Mouse (Mus musculus) heart, adult 2 months (tissue): Measurements from ENCODE around the gene Helq. TPM values are rescaled to one million over a fixed set of nuclear protein-coding genes. Genes with fewer than 3 reads are reported as not detected.

Experiments used
- DNase-seq, 2 experiments: peaks; one replicate each; pipeline ENCODE4 v3.0.0; 2021
- H3K27ac ChIP-seq: fragments of 200-600 bp; 2 replicates; pipeline ENCODE4 v1.8.1; 2022
- H3K27me3 ChIP-seq: fragments of 200-500 bp; 2 replicates; pipeline ENCODE4 v1.6.1; 2012; ENCODE audit warnings: mild to moderate bottlenecking, low read length, inconsistent platforms, mixed read lengths; ENCODE audit not compliant: control insufficient read depth, insufficient read depth
- H3K36me3 ChIP-seq: fragments of 200-500 bp; 2 replicates; pipeline ENCODE4 v1.6.1; 2012; ENCODE audit warnings: low read length, inconsistent platforms; ENCODE audit not compliant: control insufficient read depth, insufficient read depth
- H3K4me1 ChIP-seq: fragments of 200-500 bp; 2 replicates; pipeline ENCODE4 v1.6.1; 2011; ENCODE audit warnings: low read length; ENCODE audit not compliant: control insufficient read depth, insufficient read depth
- H3K4me3 ChIP-seq: fragments of 200-600 bp; 2 replicates; pipeline ENCODE4 v1.8.1; 2022
- H3K79me2 ChIP-seq: fragments of 200-500 bp; replicated peaks from 2 replicates; pipeline ENCODE4 v1.6.1; 2012; ENCODE audit warnings: mild to moderate bottlenecking, inconsistent platforms, low read length, moderate library complexity, mixed read lengths; ENCODE audit not compliant: control insufficient read depth, insufficient read depth
- H3K9ac ChIP-seq: fragments of 200-500 bp; 2 replicates; pipeline ENCODE4 v1.6.1; 2012; ENCODE audit warnings: low read depth, mild to moderate bottlenecking, control low read depth, inconsistent platforms, low read length, mixed read lengths
- CTCF ChIP-seq: fragments of 200-600 bp; IDR thresholded peaks from 2 replicates; pipeline ENCODE4 v1.8.1; 2022; ENCODE audit warnings: antibody characterized with exemption, mild to moderate bottlenecking, moderate library complexity
- EP300 ChIP-seq: fragments of 200-500 bp; IDR thresholded peaks from 2 replicates; pipeline ENCODE4 v1.6.1; 2011; ENCODE audit warnings: low read depth, low read length, control low read depth; ENCODE audit not compliant: insufficient read depth
- POLR2A ChIP-seq: fragments of 200-500 bp; IDR thresholded peaks from 2 replicates; pipeline ENCODE4 v1.6.1; 2011; ENCODE audit warnings: mild to moderate bottlenecking, low read depth, low read length, control low read depth; ENCODE audit not compliant: insufficient read depth
- WGBS: fragments of 180-500 bp; shearing (Covaris S2); methylation state at CpG from one replicate; pipeline ENCODE4 v1.1.7; 2018; 5-methylcytosine and 5-hydroxymethylcytosine counted together
- intact Hi-C: fragments of 180-260 bp; cut with DNase I; formaldehyde crosslinking; loops from one replicate; pipeline ENCODE4 v1.15.1; 2025
- polyA plus RNA-seq: library from polyadenylated mRNA; depleted of rRNA; stranded (reverse); fragments of >200 nt; gene quantifications from 2 replicates; pipeline ENCODE4 v1.2.3, GENCODE M21; 2012
- total RNA-seq, 2 experiments: library from RNA; stranded (reverse); gene quantifications; 2 replicates each; pipeline ENCODE4 v1.2.3; 2021

The Helq gene
- total and polyA plus RNA-seq, 3 experiments, result 2.1 to 3.0 (median 2.9) TPM

DNA sequence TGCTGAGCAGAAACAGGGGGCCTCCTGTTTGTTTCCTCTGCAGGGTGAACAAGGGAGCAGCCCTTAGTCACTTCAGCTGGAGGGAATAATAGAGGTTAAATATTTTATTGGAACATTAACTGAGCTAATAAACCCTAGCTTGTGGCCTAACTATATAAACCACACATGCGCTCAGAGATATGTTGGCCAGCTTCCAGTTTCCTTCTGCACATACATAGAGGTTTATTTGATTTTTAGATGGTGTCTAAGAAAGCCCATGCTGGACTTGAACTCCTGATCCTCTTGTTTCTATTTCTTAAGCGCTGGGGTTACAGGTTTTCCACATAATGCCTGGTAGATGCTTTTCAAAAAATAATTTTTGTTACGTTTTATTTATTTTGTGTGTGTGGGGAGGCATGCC lies 46.1 kb upstream of the Helq start:
- Histone ChIP-seq H3K79me2 (no peaks in the 10 kb centered on the region; the same call in 1 of the 2 replicates), H3K27ac (no peak overlapping the region), H3K9ac (no peak overlapping the region), H3K4me1 (peaks cover 3% of the 10 kb centered on the region; the same call in 1 of the 2 replicates), H3K27me3 (no peaks in the 10 kb centered on the region), H3K4me3 (no peak overlapping the region), H3K36me3 (no peaks in the 10 kb centered on the region)
- intact Hi-C loops, result no loop called here
- 61% methylated on average over 3 of the region's 3 CpGs for WGBS
- TF ChIP-seq CTCF (no peak), POLR2A (no peak), EP300 (no peak)
- no peak for DNase-seq

DNA sequence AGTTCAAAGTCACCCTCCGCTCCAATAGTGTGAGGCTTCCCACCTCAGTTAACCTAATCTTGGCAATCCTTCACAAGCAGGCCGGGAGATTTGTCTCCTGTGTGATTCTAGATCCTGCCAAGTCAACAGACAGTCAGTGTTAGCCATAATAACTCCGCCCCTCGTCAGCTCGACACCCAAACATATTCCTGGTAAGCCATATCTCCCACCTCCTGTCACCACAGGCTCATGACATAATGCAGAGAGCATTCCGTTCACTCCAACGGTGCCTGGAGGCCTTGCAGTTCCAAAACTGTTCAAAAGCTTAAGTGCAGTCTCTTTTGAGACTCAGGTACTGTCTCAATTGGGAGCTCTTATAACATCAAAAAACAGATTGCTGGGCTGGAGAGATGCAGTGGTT lies 39.5 kb upstream of the Helq start:
- DNase-seq, result peak; percentile 31 to 78

GRCm38 (mm10) chr5:100835862-100836538 lies 37.6 kb upstream of the Helq start:
- Histone ChIP-seq H3K4me1 (peaks cover 2% of the 10 kb centered on the region), H3K27ac (peak overlapping the region; percentile 38), H3K9ac (no peak overlapping the region; the same call in 1 of the 2 replicates), H3K36me3 (no peaks in the 10 kb centered on the region), H3K27me3 (no peaks in the 10 kb centered on the region), H3K79me2 (no peaks in the 10 kb centered on the region; the same call in 1 of the 2 replicates), H3K4me3 (no peak overlapping the region)
- DNase-seq, result peak in 1 of 2 experiments; percentile 22
- 17% methylated on average over 9 of the region's 9 CpGs for WGBS
- intact Hi-C loops, result no loop called here
- TF ChIP-seq POLR2A (no peak), CTCF (no peak), EP300 (no peak)

More for the DNA sequence above, 39.5 kb upstream of the Helq start:
- intact Hi-C loops, result no loop called here
- H3K36me3 ChIP-seq, result no peaks in the 10 kb centered on the region
- no peak overlapping the region for H3K4me3 ChIP-seq
- peaks cover 2% of the 10 kb centered on the region for H3K4me1 ChIP-seq
- H3K9ac ChIP-seq, result no peak overlapping the region
- H3K27ac ChIP-seq, result no peak overlapping the region; the same call in 1 of the 2 replicates
- TF ChIP-seq EP300 (peak; percentile 97), POLR2A (no peak)
- no peaks in the 10 kb centered on the region; the same call in 1 of the 2 replicates for H3K79me2 ChIP-seq
- no peaks in the 10 kb centered on the region for H3K27me3 ChIP-seq
- 21% methylated on average over 7 of the region's 7 CpGs for WGBS

GRCm38 (mm10) chr5:100833841-100834240 lies 35.4 kb upstream of the Helq start:
- H3K9ac ChIP-seq, result no peak overlapping the region
- H3K27ac ChIP-seq, result no peak overlapping the region
- intact Hi-C loops, result no loop called here
- no peaks in the 10 kb centered on the region for H3K36me3 ChIP-seq
- no peaks in the 10 kb centered on the region for H3K79me2 ChIP-seq
- H3K4me1 ChIP-seq, result peaks cover 2% of the 10 kb centered on the region
- no peaks in the 10 kb centered on the region for H3K27me3 ChIP-seq
- no peak for DNase-seq
- no peak overlapping the region for H3K4me3 ChIP-seq
- TF ChIP-seq POLR2A, result no peak
- no peak for TF ChIP-seq EP300
- TF ChIP-seq CTCF, result no peak
- WGBS, result 61% methylated on average over 2 of the region's 2 CpGs

DNA sequence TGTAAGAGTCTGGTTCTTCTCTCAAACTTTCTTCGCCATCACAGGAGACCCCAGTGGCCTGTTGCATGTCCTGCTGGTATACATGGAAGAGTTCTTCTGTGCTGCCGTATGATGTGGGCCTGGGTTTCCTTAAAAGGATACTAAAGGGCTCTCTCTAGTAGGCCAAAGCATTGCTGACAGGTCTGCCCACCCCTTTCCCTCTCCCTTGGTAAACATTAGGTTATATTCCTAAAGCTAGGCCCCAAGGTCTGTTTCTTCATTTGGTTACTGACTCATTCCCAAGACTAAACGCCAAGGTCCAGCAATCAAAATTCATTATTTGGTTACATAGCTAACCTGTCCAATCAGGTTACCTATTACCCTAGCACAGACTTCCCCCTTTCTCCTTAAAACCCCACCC lies 34.3 kb upstream of the Helq start:
- H3K4me3 ChIP-seq, result no peak overlapping the region
- no peaks in the 10 kb centered on the region for H3K79me2 ChIP-seq
- H3K27ac ChIP-seq, result no peak overlapping the region
- no peak for DNase-seq
- intact Hi-C loops, result no loop called here
- no peaks in the 10 kb centered on the region; the same call in 1 of the 2 replicates for H3K4me1 ChIP-seq
- H3K9ac ChIP-seq, result no peak overlapping the region
- TF ChIP-seq POLR2A (no peak), EP300 (no peak), CTCF (no peak)
- no peaks in the 10 kb centered on the region for H3K27me3 ChIP-seq
- no peaks in the 10 kb centered on the region for H3K36me3 ChIP-seq
- WGBS, result 88% methylated on average over 3 of the region's 3 CpGs

DNA sequence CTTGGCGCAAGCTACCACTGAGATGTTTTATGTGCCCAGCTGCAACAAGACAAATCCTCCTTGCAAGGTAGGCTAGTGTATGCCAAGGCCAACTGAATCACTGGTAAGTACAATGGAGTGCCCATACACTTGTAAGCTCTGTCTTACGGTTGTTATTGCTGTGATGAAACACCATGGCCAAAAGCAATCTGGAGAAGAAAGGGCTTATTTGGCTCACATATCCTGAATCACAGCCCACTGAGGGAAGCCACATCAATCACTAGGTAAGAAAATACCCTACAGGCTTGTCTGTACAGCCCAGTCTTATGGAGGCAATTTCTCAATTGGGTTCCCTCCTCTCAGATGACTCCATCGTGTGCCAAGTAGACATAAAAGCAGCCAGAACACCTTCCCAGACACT lies 30.3 kb upstream of the Helq start:
- intact Hi-C loops, result loop anchor here (5.0 kb wide), 1 partner anchor 39 kb away; no protein-coding TSS in a partner anchor
- Histone ChIP-seq H3K4me1 (no peaks in the 10 kb centered on the region), H3K9ac (no peak overlapping the region), H3K27ac (no peak overlapping the region), H3K79me2 (no peaks in the 10 kb centered on the region), H3K36me3 (no peaks in the 10 kb centered on the region), H3K4me3 (no peak overlapping the region), H3K27me3 (no peaks in the 10 kb centered on the region)
- no peak for TF ChIP-seq CTCF
- TF ChIP-seq POLR2A, result no peak
- TF ChIP-seq EP300, result no peak
- DNase-seq, result no peak
- WGBS, result 79% methylated on average over 3 of the region's 3 CpGs
